ENCODE assay signal across 7 mouse cellular contexts in genomic region chr9:44921123-44921468, GRCm38 (mm10). TPM values are rescaled to one million over a fixed set of nuclear protein-coding genes. Genes with fewer than 3 reads are reported as not detected.
DNase-seq lines count a peak whose midpoint lies in the region; ATAC-seq lines count a peak whose summit lies in the region.

No protein-coding gene starts in this region.

- ATAC-seq in neural tube, embryonic 11.5 days (ENCODE audit: insufficient read depth, low FRiP score, low TSS enrichment) = peak; percentile 79
- peak; percentile 92 for ATAC-seq in forebrain, embryonic 15.5 days (replicated peaks)
- ATAC-seq in limb, embryonic 15.5 days (ENCODE audit: insufficient number of reproducible peaks, low FRiP score, low TSS enrichment, low read depth) = peak; percentile 84
- peak; percentile 91 for ATAC-seq in midbrain, embryonic 15.5 days (replicated peaks)

- H3K4me3 ChIP-seq in neural tube, embryonic 11.5 days (ENCODE audit: low read depth, low read length) = peak overlapping the region; percentile 97
- peak overlapping the region; percentile 61 for H3K4me3 ChIP-seq in brown adipose tissue, adult 24 weeks (ENCODE audit: insufficient read depth, low read depth, low read length)
- peak overlapping the region; percentile 99 for H3K4me3 ChIP-seq in forebrain, embryonic 15.5 days
- peak overlapping the region; percentile 93 for H3K4me3 ChIP-seq in limb, embryonic 15.5 days
- H3K4me3 ChIP-seq in midbrain, embryonic 15.5 days = peak overlapping the region; percentile 91

- H3K27me3 ChIP-seq in neural tube, embryonic 11.5 days (ENCODE audit: control insufficient read depth, insufficient read depth, low read length) = no peaks in the 10 kb centered on the region
- no peaks in the 10 kb centered on the region for H3K27me3 ChIP-seq in forebrain, embryonic 15.5 days
- H3K27me3 ChIP-seq in limb, embryonic 15.5 days = no peaks in the 10 kb centered on the region
- H3K27me3 ChIP-seq in midbrain, embryonic 15.5 days (replicated peaks) = no peaks in the 10 kb centered on the region

- H3K9me3 ChIP-seq in neural tube, embryonic 11.5 days (ENCODE audit: control insufficient read depth, low read length) = no peaks in the 10 kb centered on the region
- H3K9me3 ChIP-seq in forebrain, embryonic 15.5 days = no peaks in the 10 kb centered on the region
- no peaks in the 10 kb centered on the region for H3K9me3 ChIP-seq in limb, embryonic 15.5 days
- H3K9me3 ChIP-seq in midbrain, embryonic 15.5 days = no peaks in the 10 kb centered on the region

- H3K9ac ChIP-seq in neural tube, embryonic 11.5 days (ENCODE audit: low read length) = peak overlapping the region; percentile 92
- peak overlapping the region; percentile 96 for H3K9ac ChIP-seq in forebrain, embryonic 15.5 days (replicated peaks)
- no peak overlapping the region for H3K9ac ChIP-seq in limb, embryonic 15.5 days
- H3K9ac ChIP-seq in midbrain, embryonic 15.5 days = peak overlapping the region; percentile 83

- WGBS in neural tube, embryonic 11.5 days = 1% methylated on average over 8 of the region's 8 CpGs
- WGBS in forebrain, embryonic 15.5 days = under 1% methylated on average over 8 of the region's 8 CpGs
- WGBS in limb, embryonic 15.5 days = 1% methylated on average over 8 of the region's 8 CpGs
- WGBS in midbrain, embryonic 15.5 days = under 1% methylated on average over 8 of the region's 8 CpGs

- DNase-seq in neural tube, embryonic 11.5 days (ENCODE audit: low spot score) = no peak
- DNase-seq in neural tube, embryonic 10.5 days (ENCODE audit: extremely low spot score, low spot score) = no peak
- DNase-seq in yolk sac, embryonic 10.5 days (ENCODE audit: low spot score) = no peak

- H3K36me3 ChIP-seq in neural tube, embryonic 11.5 days (ENCODE audit: control insufficient read depth, insufficient read depth, low read length) = no peaks in the 10 kb centered on the region
- H3K36me3 ChIP-seq in forebrain, embryonic 15.5 days = no peaks in the 10 kb centered on the region
- H3K36me3 ChIP-seq in limb, embryonic 15.5 days = no peaks in the 10 kb centered on the region; the same call in 1 of the 2 replicates
- H3K36me3 ChIP-seq in midbrain, embryonic 15.5 days (replicated peaks) = no peaks in the 10 kb centered on the region

- H3K4me1 ChIP-seq in neural tube, embryonic 11.5 days (ENCODE audit: control insufficient read depth, insufficient read depth, low read length) = 0 out of 2 replicates have a peak, but pooled peaks cover 2% of the 10 kb centered on the region
- H3K4me1 ChIP-seq in brown adipose tissue, adult 24 weeks (ENCODE audit: control insufficient read depth, insufficient read depth, insufficient read length, low read length) = no peaks in the 10 kb centered on the region
- peaks cover 22% of the 10 kb centered on the region for H3K4me1 ChIP-seq in forebrain, embryonic 15.5 days
- H3K4me1 ChIP-seq in limb, embryonic 15.5 days = peaks cover 8% of the 10 kb centered on the region
- peaks cover 23% of the 10 kb centered on the region for H3K4me1 ChIP-seq in midbrain, embryonic 15.5 days

- H3K4me2 ChIP-seq in neural tube, embryonic 11.5 days (ENCODE audit: low read depth) = peak overlapping the region; percentile 89
- peak overlapping the region; percentile 90 for H3K4me2 ChIP-seq in forebrain, embryonic 15.5 days (replicated peaks)
- H3K4me2 ChIP-seq in limb, embryonic 15.5 days = peak overlapping the region; percentile 56
- peak overlapping the region; percentile 81 for H3K4me2 ChIP-seq in midbrain, embryonic 15.5 days

- peak overlapping the region; percentile 47; the same call in 1 of the 2 replicates for H3K27ac ChIP-seq in neural tube, embryonic 11.5 days (ENCODE audit: low read depth, low read length)
- H3K27ac ChIP-seq in brown adipose tissue, adult 24 weeks (replicated peaks; ENCODE audit: low read depth, low read length) = peak overlapping the region; percentile 92
- H3K27ac ChIP-seq in forebrain, embryonic 15.5 days (replicated peaks) = peak overlapping the region; percentile 97
- H3K27ac ChIP-seq in limb, embryonic 15.5 days = peak overlapping the region; percentile 90
- peak overlapping the region; percentile 97 for H3K27ac ChIP-seq in midbrain, embryonic 15.5 days

RNA-seq across cellular contexts. Expression of gene Atp5l, which starts 0.6 kb away (rescaled TPM):
- polyA plus RNA-seq in neural tube, embryonic 11.5 days (2014; fragmentation: Nextera tagmentation; extraction: Ambion mirVana) = 555 and 597 TPM in 2 replicates
- polyA plus RNA-seq in brown adipose tissue, adult 24 weeks (2012; ENCODE audit: insufficient read depth, insufficient read length, missing spikeins) = 2,562 and 2,957 TPM in 2 replicates
- 730 and 763 TPM in 2 replicates for polyA plus RNA-seq in forebrain, embryonic 15.5 days (2015; fragmentation: Nextera tagmentation; extraction: Ambion mirVana)
- polyA plus RNA-seq in limb, embryonic 15.5 days (2015; fragmentation: Nextera tagmentation; extraction: Ambion mirVana) = 568 and 652 TPM in 2 replicates
- 670 and 687 TPM in 2 replicates for polyA plus RNA-seq in midbrain, embryonic 15.5 days (2015; fragmentation: Nextera tagmentation; extraction: Ambion mirVana)

RNA-seq across cellular contexts. Expression of gene Kmt2a, which starts 40.0 kb away (rescaled TPM):
- polyA plus RNA-seq in neural tube, embryonic 11.5 days (2014; fragmentation: Nextera tagmentation; extraction: Ambion mirVana) = 13.4 and 13.5 TPM in 2 replicates
- polyA plus RNA-seq in brown adipose tissue, adult 24 weeks (2012; ENCODE audit: insufficient read depth, insufficient read length, missing spikeins) = 7.0 and 7.3 TPM in 2 replicates
- polyA plus RNA-seq in forebrain, embryonic 15.5 days (2015; fragmentation: Nextera tagmentation; extraction: Ambion mirVana) = 30.3 and 31.6 TPM in 2 replicates
- 12.4 and 13.7 TPM in 2 replicates for polyA plus RNA-seq in limb, embryonic 15.5 days (2015; fragmentation: Nextera tagmentation; extraction: Ambion mirVana)
- polyA plus RNA-seq in midbrain, embryonic 15.5 days (2015; fragmentation: Nextera tagmentation; extraction: Ambion mirVana) = 23.5 and 25.6 TPM in 2 replicates

RNA-seq across cellular contexts. Expression of gene Ube4a, which starts 44.3 kb away (rescaled TPM):
- polyA plus RNA-seq in neural tube, embryonic 11.5 days (2014; fragmentation: Nextera tagmentation; extraction: Ambion mirVana) = 38.2 and 38.3 TPM in 2 replicates
- 36.6 and 40.7 TPM in 2 replicates for polyA plus RNA-seq in brown adipose tissue, adult 24 weeks (2012; ENCODE audit: insufficient read depth, insufficient read length, missing spikeins)
- 37.0 and 39.0 TPM in 2 replicates for polyA plus RNA-seq in forebrain, embryonic 15.5 days (2015; fragmentation: Nextera tagmentation; extraction: Ambion mirVana)
- polyA plus RNA-seq in limb, embryonic 15.5 days (2015; fragmentation: Nextera tagmentation; extraction: Ambion mirVana) = 23.9 and 24.8 TPM in 2 replicates
- 35.7 and 40.5 TPM in 2 replicates for polyA plus RNA-seq in midbrain, embryonic 15.5 days (2015; fragmentation: Nextera tagmentation; extraction: Ambion mirVana)

RNA-seq across cellular contexts. Expression of gene Cd3g, which starts 59.1 kb away (rescaled TPM):
- polyA plus RNA-seq in neural tube, embryonic 11.5 days (2014; fragmentation: Nextera tagmentation; extraction: Ambion mirVana) = not detected in 2 replicates
- polyA plus RNA-seq in brown adipose tissue, adult 24 weeks (2012; ENCODE audit: insufficient read depth, insufficient read length, missing spikeins) = 1.5 TPM in 1 of 2 replicates, not detected in the other
- polyA plus RNA-seq in forebrain, embryonic 15.5 days (2015; fragmentation: Nextera tagmentation; extraction: Ambion mirVana) = not detected in 2 replicates
- 0.51 and 0.76 TPM in 2 replicates for polyA plus RNA-seq in limb, embryonic 15.5 days (2015; fragmentation: Nextera tagmentation; extraction: Ambion mirVana)
- polyA plus RNA-seq in midbrain, embryonic 15.5 days (2015; fragmentation: Nextera tagmentation; extraction: Ambion mirVana) = not detected in 2 replicates

Comparison
In these comparisons a context has a peak if more than half of its experiments do, and no peak if none do; other contexts are left out.
1. H3K27ac ChIP-seq: peak in every context shown above with its lines; median percentile 97 in forebrain, embryonic 15.5 days; 97 in midbrain, embryonic 15.5 days; 92 in brown adipose tissue, adult 24 weeks; 90 in limb, embryonic 15.5 days; 47 in neural tube, embryonic 11.5 days.